In genomic region chr15:12470900-12471838, GRCm38 (mm10) we compare ENCODE assay signal across 18 mouse cellular contexts.
A peak's percentile ranks its signal among the peaks of the same experiment; 100 is the strongest.
DNase-seq lines count a peak whose midpoint lies in the region; ATAC-seq and TF ChIP-seq lines count a peak whose summit lies in the region.
"Had no signal": no experiment of that assay in that cellular context is flagged by ENCODE, and none has a peak within 500 bp of the region (broad histone marks: within the 10 kb centered on the region; RNA-seq: fewer than 3 reads in every experiment).

No protein-coding gene starts in this region.

- H3K27me3 ChIP-seq in lung, embryonic 14.5 days (ENCODE audit: insufficient read depth, low read length) = no peaks in the 10 kb centered on the region
- H3K27me3 ChIP-seq: neural tube, embryonic 13.5 days had no signal

- ATAC-seq in lung, embryonic 14.5 days (ENCODE audit: insufficient read depth) = peak; percentile 86

- no peaks in the 10 kb centered on the region for H3K9me3 ChIP-seq in lung, embryonic 14.5 days (ENCODE audit: low read depth, low read length)
- H3K9me3 ChIP-seq: heart, embryonic 10.5 days; neural tube, embryonic 13.5 days had no signal

- H3K36me3 ChIP-seq in lung, embryonic 14.5 days (ENCODE audit: insufficient read depth) = no peaks in the 10 kb centered on the region
- H3K36me3 ChIP-seq: heart, embryonic 10.5 days; neural tube, embryonic 13.5 days had no signal

- no peak for TF ChIP-seq POLR2A in lung, adult 2 months (IDR thresholded peaks at IDR 0.05; ENCODE audit: borderline replicate concordance, extremely low read depth, low read depth, low read length)

- DNase-seq in heart, adult 11 months = peak; percentile 87
- DNase-seq in heart, adult 18-20 months = no peak
- peak; percentile 87 for DNase-seq in lung, embryonic 14.5 days
- no peak for DNase-seq in lung, adult 2 months
- peak; percentile 34 for DNase-seq in lung, postnatal 14 days
- no peak for DNase-seq in thymus, adult 18-20 months
- no peak for DNase-seq in thymus, postnatal 4 days
- DNase-seq: adrenal gland, postnatal 25 days; cerebellum, postnatal 14 days; gastrocnemius, postnatal 10 days; heart, postnatal 36 days; kidney, adult 18-20 months; right cerebral cortex, adult 18-20 months; spleen, adult 18-20 months had no signal

- H3K4me3 ChIP-seq in lung, embryonic 14.5 days (ENCODE audit: low read depth, low read length) = no peak overlapping the region
- no peak overlapping the region for H3K4me3 ChIP-seq in lung, adult 2 months (replicated peaks; ENCODE audit: extremely low read depth, low read depth, low read length)
- no peak overlapping the region for H3K4me3 ChIP-seq in brown adipose tissue, adult 24 weeks (ENCODE audit: insufficient read depth, low read depth, low read length)
- H3K4me3 ChIP-seq: heart, embryonic 10.5 days; neural tube, embryonic 13.5 days had no signal

- peak overlapping the region; percentile 86 for H3K27ac ChIP-seq in lung, embryonic 14.5 days (ENCODE audit: low read depth)
- H3K27ac ChIP-seq in brown adipose tissue, adult 24 weeks (replicated peaks; ENCODE audit: low read depth, low read length) = peak overlapping the region; percentile 23; the same call in 1 of the 2 replicates
- H3K27ac ChIP-seq: heart, embryonic 10.5 days; liver, embryonic 14.5 days; neural tube, embryonic 13.5 days had no signal

- 37% methylated on average over 15 of the region's 15 CpGs for WGBS in lung, embryonic 14.5 days
- 67% methylated on average over 15 of the region's 15 CpGs for WGBS in lung, adult 2 months

- no peak overlapping the region for H3K9ac ChIP-seq in lung, embryonic 14.5 days
- H3K9ac ChIP-seq: liver, embryonic 14.5 days; neural tube, embryonic 13.5 days had no signal

- TF ChIP-seq CTCF in lung, embryonic 14.5 days (IDR thresholded peaks at IDR 0.05; ENCODE audit: low read depth) = no peak
- TF ChIP-seq CTCF in lung, adult 2 months (IDR thresholded peaks at IDR 0.05; ENCODE audit: insufficient read depth, low read length) = no peak

- peaks cover 5% of the 10 kb centered on the region for H3K4me1 ChIP-seq in lung, embryonic 14.5 days (ENCODE audit: insufficient read depth)
- H3K4me1 ChIP-seq in lung, adult 2 months (ENCODE audit: control insufficient read depth, insufficient read depth, low read length) = peaks cover 2% of the 10 kb centered on the region; the same call in 1 of the 2 replicates
- H3K4me1 ChIP-seq in brown adipose tissue, adult 24 weeks (ENCODE audit: control insufficient read depth, insufficient read depth, insufficient read length, low read length) = peaks cover 22% of the 10 kb centered on the region

- H3K4me2 ChIP-seq in lung, embryonic 14.5 days = peak overlapping the region; percentile 2; the same call in 1 of the 2 replicates
- H3K4me2 ChIP-seq: neural tube, embryonic 13.5 days had no signal

Comparison
In these comparisons a context has a peak if more than half of its experiments do, and no peak if none do; other contexts are left out.
1. DNase-seq: peak in heart, adult 11 months (single experiment), lung, embryonic 14.5 days (single experiment) and lung, postnatal 14 days (single experiment); none in heart, adult 18-20 months (0 of 2), lung, adult 2 months (single experiment), thymus, adult 18-20 months (0 of 2) and thymus, postnatal 4 days (single experiment).